Mouse (Mus musculus) midbrain, embryonic 14.5 days (tissue): Measurements from ENCODE around the gene H2afy. TPM values are rescaled to one million over a fixed set of nuclear protein-coding genes. Genes with fewer than 3 reads are reported as not detected.

ENCODE experiments used
- ATAC-seq: fragments of 200-750 bp; cut with Nextera tagmentation; 2 replicates; pipeline ENCODE4 v1.8.0; 2017; ENCODE audit warnings: moderate number of reproducible peaks, moderate library complexity; ENCODE audit not compliant: low FRiP score, low TSS enrichment
- DNase-seq: peaks from one replicate; pipeline ENCODE4 v3.0.0-alpha.2; 2015
- H3K27ac ChIP-seq: fragments of 300-500 bp; sonication (generic); replicated peaks from 2 replicates; pipeline ENCODE4 v1.5.1; 2014; ENCODE audit warnings: mild to moderate bottlenecking, low read depth, low read length, moderate library complexity
- H3K27me3 ChIP-seq: fragments of 300-500 bp; sonication (generic); 2 replicates; pipeline ENCODE4 v1.6.1; 2014; ENCODE audit warnings: low read length, control low read depth, mixed read lengths; ENCODE audit not compliant: control insufficient read depth, insufficient read depth
- H3K36me3 ChIP-seq: fragments of 300-500 bp; sonication (generic); 2 replicates; pipeline ENCODE4 v1.6.1; 2014; ENCODE audit warnings: low read length, control low read depth; ENCODE audit not compliant: control insufficient read depth, insufficient read depth
- H3K4me1 ChIP-seq: fragments of 300-500 bp; sonication (generic); 2 replicates; pipeline ENCODE4 v1.6.1; 2014; ENCODE audit warnings: mild to moderate bottlenecking, antibody characterized with exemption, low read length, control low read depth; ENCODE audit not compliant: control insufficient read depth, insufficient read depth
- H3K4me2 ChIP-seq: fragments of 300-500 bp; sonication (generic); 2 replicates; pipeline ENCODE4 v1.6.1; 2014; ENCODE audit warnings: mild to moderate bottlenecking, low read length, moderate library complexity
- H3K4me3 ChIP-seq: fragments of 300-500 bp; sonication (generic); replicated peaks from 2 replicates; pipeline ENCODE4 v1.5.1; 2014; ENCODE audit warnings: low read depth, low read length
- H3K9ac ChIP-seq: fragments of 300-500 bp; sonication (generic); replicated peaks from 2 replicates; pipeline ENCODE4 v1.6.1; 2014; ENCODE audit warnings: mild to moderate bottlenecking, low read length, moderate library complexity
- H3K9me3 ChIP-seq: fragments of 300-500 bp; sonication (generic); 2 replicates; pipeline ENCODE4 v1.6.1; 2016; ENCODE audit warnings: low read length, control low read depth, mixed read lengths; ENCODE audit not compliant: control insufficient read depth
- WGBS: fragments of 180-500 bp; shearing (Covaris S2); extraction: QIAGEN DNeasy Blood & Tissue Kit; methylation state at CpG from one replicate; pipeline ENCODE4 v1.1.7; 2014; 5-methylcytosine and 5-hydroxymethylcytosine counted together
- polyA plus RNA-seq: library from polyadenylated mRNA; unstranded; fragments of >200 nt; fragmentation: Nextera tagmentation; extraction: Ambion mirVana; gene quantifications from 2 replicates; pipeline ENCODE4 v1.2.1, GENCODE M21; 2014

The H2afy gene
- polyA plus RNA-seq, 1 experiment from 2014 or later, result 355 TPM

DNA sequence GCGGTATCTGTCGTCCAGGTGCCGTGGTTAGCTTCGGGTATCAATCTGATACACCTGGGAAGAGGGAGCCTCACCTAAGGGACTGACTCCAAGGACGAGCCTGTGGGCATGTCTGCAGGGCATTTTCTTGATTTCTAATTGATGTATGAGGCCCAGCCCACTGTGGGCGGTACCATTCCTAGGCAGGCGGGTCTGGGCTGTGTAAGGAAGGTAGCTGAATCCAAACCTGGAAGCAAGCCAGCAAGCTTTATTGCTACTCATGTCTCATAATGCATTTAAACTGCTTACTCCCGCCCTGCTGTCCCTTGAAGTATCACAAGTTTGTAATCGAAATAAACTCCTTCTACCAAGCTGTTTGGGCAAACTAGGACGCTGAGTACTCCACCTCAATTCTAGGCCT, 10.5 kb downstream of the H2afy start:
- no peaks in the 10 kb centered on the region for H3K4me1 ChIP-seq
- peaks cover 64% of the 10 kb centered on the region for H3K36me3 ChIP-seq
- DNase-seq (no peak), ATAC-seq (no peak)
- H3K9ac ChIP-seq, result no peak overlapping the region
- 97% methylated on average over 10 of the region's 10 CpGs for WGBS
- no peaks in the 10 kb centered on the region for H3K9me3 ChIP-seq
- H3K4me3 ChIP-seq, result no peak overlapping the region
- H3K27ac ChIP-seq, result no peak overlapping the region
- H3K4me2 ChIP-seq, result no peak overlapping the region
- no peaks in the 10 kb centered on the region for H3K27me3 ChIP-seq

DNA sequence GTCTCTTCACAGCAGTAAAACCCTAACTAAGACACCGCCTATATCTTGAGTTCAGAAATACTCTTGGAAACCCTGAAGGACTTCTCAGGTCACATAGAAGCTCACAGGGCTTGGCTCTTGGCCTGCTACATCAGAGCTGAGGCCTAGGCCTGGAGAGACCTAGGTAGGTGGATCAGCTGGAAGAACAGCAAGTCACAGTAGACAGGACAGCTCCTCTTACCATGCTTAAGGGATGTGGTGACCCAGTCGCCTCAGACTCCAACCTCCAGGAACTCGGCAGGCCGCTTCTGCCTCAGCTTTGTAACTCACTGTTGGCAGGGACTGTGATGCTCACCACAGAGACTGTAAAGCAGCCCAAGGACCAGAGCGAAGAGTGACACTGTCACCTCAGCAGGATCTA, 13.1 kb downstream of the H2afy start:
- Histone ChIP-seq H3K4me1 (no peaks in the 10 kb centered on the region), H3K27ac (no peak overlapping the region), H3K27me3 (no peaks in the 10 kb centered on the region), H3K4me2 (no peak overlapping the region), H3K9ac (no peak overlapping the region), H3K9me3 (no peaks in the 10 kb centered on the region), H3K36me3 (peaks cover 65% of the 10 kb centered on the region), H3K4me3 (no peak overlapping the region)
- WGBS, result 95% methylated on average over 5 of the region's 5 CpGs
- ATAC-seq (no peak), DNase-seq (no peak)

DNA sequence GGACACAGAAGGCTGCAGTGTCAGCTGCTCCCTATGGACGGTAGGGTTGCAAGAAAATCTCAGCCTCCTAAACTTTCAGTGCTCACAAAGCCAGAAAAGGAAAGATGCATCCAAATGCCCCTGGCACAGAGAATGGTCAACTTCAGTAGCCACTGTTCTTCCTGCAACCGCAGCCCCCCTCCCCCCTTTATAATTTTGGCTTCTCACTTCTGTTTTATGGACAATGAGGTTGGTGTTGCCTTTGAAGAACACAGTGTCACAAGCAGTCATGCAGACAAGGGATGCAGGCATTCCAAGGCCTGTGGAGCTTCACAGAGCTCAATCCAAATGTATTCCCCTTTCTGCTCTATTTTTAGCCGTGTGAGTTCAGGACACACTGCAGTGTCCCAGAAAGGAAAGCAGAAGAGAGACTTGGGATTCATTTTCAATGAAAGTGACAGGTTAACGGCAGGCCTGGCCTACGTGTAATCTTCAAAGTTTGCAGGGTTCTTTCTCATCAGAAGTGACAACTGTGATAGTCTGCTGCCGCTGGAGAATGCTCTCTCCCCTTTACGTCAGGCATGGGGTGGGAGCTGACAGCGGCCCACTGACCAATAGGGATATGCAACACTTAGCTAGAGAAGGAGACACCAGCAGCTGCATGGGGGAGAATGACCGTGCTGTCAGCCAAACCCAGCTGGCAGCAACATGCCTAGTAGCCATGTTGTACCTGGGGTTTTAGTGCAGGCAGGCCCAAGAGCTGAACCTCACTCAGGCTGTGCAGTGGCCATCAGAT, 18.0 kb downstream of the H2afy start:
- Histone ChIP-seq H3K4me2 (no peak overlapping the region), H3K27ac (no peak overlapping the region), H3K4me1 (peaks cover 2% of the 10 kb centered on the region; the same call in 1 of the 2 replicates), H3K36me3 (peaks cover 27% of the 10 kb centered on the region), H3K9me3 (no peaks in the 10 kb centered on the region), H3K27me3 (no peaks in the 10 kb centered on the region), H3K4me3 (no peak overlapping the region), H3K9ac (no peak overlapping the region)
- ATAC-seq (no peak), DNase-seq (no peak)
- 81% methylated on average over 9 of the region's 9 CpGs for WGBS

- 75% methylated on average over 3 of the region's 3 CpGs for WGBS
- H3K27ac ChIP-seq, result no peak overlapping the region
- H3K36me3 ChIP-seq, result peaks cover 24% of the 10 kb centered on the region
- no peak overlapping the region for H3K4me2 ChIP-seq
- H3K4me3 ChIP-seq, result no peak overlapping the region
- peaks cover 8% of the 10 kb centered on the region for H3K4me1 ChIP-seq
- no peak for DNase-seq
- ATAC-seq, result no peak
- H3K9ac ChIP-seq, result no peak overlapping the region
- no peaks in the 10 kb centered on the region for H3K27me3 ChIP-seq
- no peaks in the 10 kb centered on the region for H3K9me3 ChIP-seq
Observed at GRCm38 (mm10) chr13:56115906-56116305, 20.3 kb downstream of the H2afy start.

DNA sequence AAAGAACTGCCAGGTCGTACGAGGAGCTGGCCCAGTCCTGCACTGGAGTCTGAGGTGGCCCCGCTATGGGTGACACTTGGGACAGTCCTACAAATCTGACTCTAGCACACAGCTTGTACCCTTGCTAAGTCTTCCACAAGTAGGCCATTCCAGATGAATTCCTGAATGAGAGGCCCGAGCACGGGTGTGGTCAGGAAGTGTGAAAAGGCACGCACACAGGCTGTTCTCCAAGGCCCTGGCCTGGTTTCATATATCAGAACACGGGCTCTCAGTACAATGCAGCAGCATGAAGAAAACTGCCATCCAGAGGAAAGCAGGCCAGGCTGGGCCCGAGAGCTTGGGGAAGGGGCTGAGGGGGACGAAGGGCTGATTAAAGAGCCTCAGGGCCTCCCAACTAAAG, 20.8 kb downstream of the H2afy start:
- H3K9me3 ChIP-seq, result no peaks in the 10 kb centered on the region
- H3K4me3 ChIP-seq, result no peak overlapping the region
- DNase-seq (no peak), ATAC-seq (no peak)
- WGBS, result 78% methylated on average over 9 of the region's 9 CpGs
- H3K27ac ChIP-seq, result no peak overlapping the region
- H3K36me3 ChIP-seq, result peaks cover 23% of the 10 kb centered on the region
- H3K27me3 ChIP-seq, result no peaks in the 10 kb centered on the region
- H3K4me2 ChIP-seq, result no peak overlapping the region
- H3K4me1 ChIP-seq, result peaks cover 8% of the 10 kb centered on the region
- H3K9ac ChIP-seq, result 0 out of 2 replicates have a peak overlapping the region, but pooled peaks have one; percentile 2

GRCm38 (mm10) chr13:56113431-56114248, 22.5 kb downstream of the H2afy start:
- Histone ChIP-seq H3K4me1 (peaks cover 19% of the 10 kb centered on the region), H3K9me3 (no peaks in the 10 kb centered on the region), H3K36me3 (peaks cover 23% of the 10 kb centered on the region; the same call in 1 of the 2 replicates), H3K27ac (0 out of 2 replicates have a peak overlapping the region, but pooled peaks have one; percentile 13), H3K4me3 (no peak overlapping the region), H3K4me2 (no peak overlapping the region), H3K9ac (no peak overlapping the region), H3K27me3 (no peaks in the 10 kb centered on the region)
- ATAC-seq (no peak), DNase-seq (no peak)
- WGBS, result 77% methylated on average over 19 of the region's 19 CpGs

DNA sequence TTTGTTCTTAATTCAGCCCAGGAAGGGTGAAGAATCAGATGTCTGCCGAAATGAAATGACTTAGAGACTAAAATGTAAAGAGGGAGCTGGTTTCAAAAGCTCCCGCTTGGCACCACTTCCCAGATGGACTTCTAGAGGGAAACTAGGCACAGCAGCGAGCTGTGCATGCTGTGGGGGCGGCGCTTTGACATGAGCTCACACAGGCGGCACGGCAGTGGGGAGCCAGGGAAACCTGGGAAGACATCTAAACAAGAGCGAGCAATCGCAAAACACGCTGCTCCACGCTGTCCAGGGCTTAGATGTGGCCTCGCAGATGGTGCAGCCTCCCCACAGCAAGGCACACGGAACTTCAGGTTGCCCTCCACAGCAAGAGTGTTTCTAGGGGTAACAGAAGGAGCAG, 23.2 kb downstream of the H2afy start:
- Histone ChIP-seq H3K4me1 (peaks cover 19% of the 10 kb centered on the region), H3K27ac (0 out of 2 replicates have a peak overlapping the region, but pooled peaks have one; percentile 13), H3K4me2 (no peak overlapping the region), H3K9me3 (no peaks in the 10 kb centered on the region), H3K9ac (no peak overlapping the region), H3K36me3 (peaks cover 18% of the 10 kb centered on the region; the same call in 1 of the 2 replicates), H3K4me3 (no peak overlapping the region), H3K27me3 (no peaks in the 10 kb centered on the region)
- ATAC-seq, result no peak
- whole genome bisulfite sequencing, result 49% methylated on average over 13 of the region's 13 CpGs
- DNase-seq, result no peak

DNA sequence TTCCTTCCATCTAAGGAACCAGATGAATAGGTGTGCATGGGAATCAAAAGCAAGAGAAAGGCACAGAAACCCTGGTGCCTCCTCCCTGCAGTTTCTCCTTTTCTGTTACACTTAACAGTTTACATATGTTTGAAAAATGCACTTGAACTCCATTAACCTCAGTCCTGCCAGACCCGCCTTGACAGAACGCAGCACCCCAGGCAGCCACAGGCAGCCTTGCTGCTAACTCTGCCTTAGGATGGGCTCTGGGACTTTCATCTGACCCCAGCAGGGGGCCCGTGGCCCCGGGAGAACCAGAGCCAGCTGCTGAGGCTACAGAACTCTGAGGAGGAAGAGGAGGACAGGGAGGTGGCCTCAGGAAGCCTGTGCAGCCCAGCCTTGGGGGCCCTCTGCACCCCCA, 23.7 kb downstream of the H2afy start:
- WGBS, result 44% methylated on average over 4 of the region's 4 CpGs
- no peak for ATAC-seq
- H3K4me2 ChIP-seq, result no peak overlapping the region
- 0 out of 2 replicates have a peak overlapping the region, but pooled peaks have one; percentile 15 for H3K27ac ChIP-seq
- no peaks in the 10 kb centered on the region for H3K9me3 ChIP-seq
- H3K9ac ChIP-seq, result no peak overlapping the region
- H3K36me3 ChIP-seq, result peaks cover 13% of the 10 kb centered on the region; the same call in 1 of the 2 replicates
- peaks cover 19% of the 10 kb centered on the region for H3K4me1 ChIP-seq
- no peak overlapping the region for H3K4me3 ChIP-seq
- DNase-seq, result no peak
- H3K27me3 ChIP-seq, result no peaks in the 10 kb centered on the region
